Mouse (Mus musculus) left cerebral cortex, adult 8-10 months (tissue): ENCODE data around the gene Colgalt1. TPM values are rescaled to one million over a fixed set of nuclear protein-coding genes. Genes with fewer than 3 reads are reported as not detected.
A peak's percentile ranks its signal among the peaks of the same experiment; 100 is the strongest.

ENCODE experiments used
- DNase-seq, 2 experiments: peaks; one replicate each; pipeline ENCODE4 v3.0.0; 2022; ENCODE audit warnings: low spot score in 2 of 2
- total RNA-seq, 4 experiments: library from RNA; stranded (reverse); gene quantifications; 2 replicates each; pipeline ENCODE4 v1.2.4; 2022

Gene Colgalt1
- total RNA-seq, 4 experiments from 2014 or later: 38.6 to 51.4 (median 45.8) TPM

- no peak for DNase-seq
These were observed 16.7 kb downstream of the Colgalt1 start for GRCm38 (mm10) chr8:71627265-71628099.

GRCm38 (mm10) chr8:71628396-71629095 is 17.7 kb downstream of the Colgalt1 start:
- no peak for DNase-seq

GRCm38 (mm10) chr8:71629096-71629697 is 18.4 kb downstream of the Colgalt1 start:
- peak; percentile 81 to 92 for DNase-seq

- no peak for DNase-seq
These were observed 19.0 kb downstream of the Colgalt1 start for GRCm38 (mm10) chr8:71629781-71630212.

GRCm38 (mm10) chr8:71630761-71631160 is 20.0 kb downstream of the Colgalt1 start:
- DNase-seq: no peak

- DNase-seq: no peak
These were observed 21.1 kb downstream of the Colgalt1 start for GRCm38 (mm10) chr8:71631897-71632296.

- no peak for DNase-seq
These were observed 22.4 kb downstream of the Colgalt1 start for GRCm38 (mm10) chr8:71633164-71633563.

GRCm38 (mm10) chr8:71633981-71634667 is 23.3 kb downstream of the Colgalt1 start:
- no peak for DNase-seq

- no peak for DNase-seq
These were observed 26.6 kb downstream of the Colgalt1 start for GRCm38 (mm10) chr8:71637149-71638095.

- no peak for DNase-seq
These were observed 27.5 kb downstream of the Colgalt1 start for GRCm38 (mm10) chr8:71638321-71638720.

- no peak for DNase-seq
These were observed 28.5 kb downstream of the Colgalt1 start for GRCm38 (mm10) chr8:71639318-71639717.

- no peak for DNase-seq
These were observed 34.7 kb downstream of the Colgalt1 start for GRCm38 (mm10) chr8:71645510-71645909.

- DNase-seq: no peak
These were observed 43.8 kb downstream of the Colgalt1 start for GRCm38 (mm10) chr8:71654600-71654999.

GRCm38 (mm10) chr8:71657816-71658215 is 47.0 kb downstream of the Colgalt1 start:
- DNase-seq: no peak

- no peak for DNase-seq
These were observed 47.8 kb downstream of the Colgalt1 start for GRCm38 (mm10) chr8:71658515-71659049.

- DNase-seq: no peak
These were observed 49.0 kb downstream of the Colgalt1 start for GRCm38 (mm10) chr8:71659751-71660150.

GRCm38 (mm10) chr8:71660325-71661120 is 49.7 kb downstream of the Colgalt1 start:
- DNase-seq: peak in 1 of 2 experiments; percentile 74

- DNase-seq: no peak
These were observed 54.7 kb downstream of the Colgalt1 start for GRCm38 (mm10) chr8:71665331-71666130.
